In the genomic region with DNA sequence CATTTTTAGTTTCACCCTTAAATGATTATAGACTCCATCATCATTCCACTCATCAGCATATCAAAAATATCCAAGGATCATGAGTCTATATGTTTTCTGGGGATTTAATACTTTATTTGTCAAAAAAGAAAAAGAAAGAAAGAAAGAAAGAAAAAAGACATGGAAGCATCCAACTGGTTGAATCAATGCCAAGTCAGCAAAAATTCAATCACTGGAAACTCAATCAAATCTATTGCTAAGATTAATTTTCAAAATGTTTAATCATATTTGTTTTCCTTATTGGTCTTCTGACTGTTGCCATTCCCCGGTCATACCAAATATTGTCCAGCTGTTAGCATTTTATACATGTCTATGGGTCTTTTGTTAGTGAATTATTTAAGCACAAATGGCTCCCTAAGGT, we compare ENCODE assay signal across 25 mouse cellular contexts. TPM values are rescaled to one million over a fixed set of nuclear protein-coding genes. Genes with fewer than 3 reads are reported as not detected.
"Had no signal": no experiment of that assay in that cellular context is flagged by ENCODE, and none has a peak within 500 bp of the region (broad histone marks: within the 10 kb centered on the region; RNA-seq: fewer than 3 reads in every experiment).

No protein-coding gene starts in this region.

- DNase-seq: cerebellum, adult 9-11 months; cerebellum, postnatal 25 days; cerebellum, postnatal 36 days; embryo, embryonic 11 days; forebrain, postnatal 0 days; gastrocnemius, adult 2 months; gastrocnemius, postnatal 10 days; gastrocnemius, postnatal 14 days; gastrocnemius, postnatal 25 days; gastrocnemius, postnatal 36 days; heart, adult 18-20 months; heart, adult 2 months had no signal

- H3K36me3 ChIP-seq: embryonic facial prominence, embryonic 10.5 days; embryonic facial prominence, embryonic 12.5 days; embryonic facial prominence, embryonic 13.5 days; embryonic facial prominence, embryonic 15.5 days; forebrain, embryonic 10.5 days; forebrain, embryonic 12.5 days; forebrain, embryonic 15.5 days; heart, embryonic 10.5 days had no signal

- H3K27me3 ChIP-seq: embryonic facial prominence, embryonic 12.5 days; embryonic facial prominence, embryonic 13.5 days; embryonic facial prominence, embryonic 15.5 days; forebrain, embryonic 12.5 days; forebrain, embryonic 13.5 days; forebrain, embryonic 15.5 days had no signal

- H3K4me1 ChIP-seq: embryonic facial prominence, embryonic 10.5 days; embryonic facial prominence, embryonic 12.5 days; embryonic facial prominence, embryonic 13.5 days; embryonic facial prominence, embryonic 15.5 days; forebrain, embryonic 12.5 days; forebrain, embryonic 15.5 days; heart, embryonic 10.5 days had no signal

- ATAC-seq: forebrain, embryonic 13.5 days; forebrain, embryonic 14.5 days; forebrain, embryonic 15.5 days; forebrain, embryonic 16.5 days; forebrain, postnatal 0 days had no signal

- H3K4me2 ChIP-seq: embryonic facial prominence, embryonic 12.5 days; embryonic facial prominence, embryonic 13.5 days; embryonic facial prominence, embryonic 15.5 days; forebrain, embryonic 12.5 days; forebrain, embryonic 13.5 days; forebrain, embryonic 15.5 days had no signal

- H3K27ac ChIP-seq: embryonic facial prominence, embryonic 10.5 days; embryonic facial prominence, embryonic 12.5 days; embryonic facial prominence, embryonic 13.5 days; embryonic facial prominence, embryonic 15.5 days; forebrain, embryonic 10.5 days; forebrain, embryonic 12.5 days; forebrain, embryonic 13.5 days; forebrain, embryonic 15.5 days; gastrocnemius, adult 2 months; heart, adult 2 months; heart, embryonic 10.5 days had no signal

- H3K9me3 ChIP-seq: embryonic facial prominence, embryonic 10.5 days; embryonic facial prominence, embryonic 12.5 days; embryonic facial prominence, embryonic 13.5 days; embryonic facial prominence, embryonic 15.5 days; forebrain, embryonic 10.5 days; forebrain, embryonic 12.5 days; forebrain, embryonic 13.5 days; forebrain, embryonic 15.5 days; heart, embryonic 10.5 days had no signal

- H3K4me3 ChIP-seq: embryonic facial prominence, embryonic 10.5 days; embryonic facial prominence, embryonic 12.5 days; embryonic facial prominence, embryonic 13.5 days; embryonic facial prominence, embryonic 15.5 days; erythroblast, embryonic 14.5 days; forebrain, embryonic 10.5 days; forebrain, embryonic 12.5 days; forebrain, embryonic 13.5 days; forebrain, embryonic 15.5 days; gastrocnemius, adult 2 months; heart, adult 2 months; heart, embryonic 10.5 days had no signal

- H3K9ac ChIP-seq: embryonic facial prominence, embryonic 12.5 days; embryonic facial prominence, embryonic 13.5 days; embryonic facial prominence, embryonic 15.5 days; forebrain, embryonic 12.5 days; forebrain, embryonic 13.5 days; forebrain, embryonic 15.5 days; forebrain, postnatal 0 days had no signal

RNA-seq across cellular contexts. Expression of gene Bmp2, which starts 11.3 kb away (rescaled TPM):
- total RNA-seq: granulocyte monocyte progenitor cell, adult 5-6 weeks had no signal
